Mouse (Mus musculus): ENCODE results near the gene Zfp526. TPM values are rescaled to one million over a fixed set of nuclear protein-coding genes. Genes with fewer than 3 reads are reported as not detected.

Zfp526 gene
- 1 to 10 TPM; 8.0 to 9.1 TPM for total RNA-seq (2021)
- long read RNA-seq, experiment 1, result 0 reads
- long read RNA-seq, experiment 2, result 0 reads

- intact Hi-C loops (cut with DNase I), result loop anchor here (10.0 kb wide), 1 partner anchor 316 kb away; the partner anchor contains the start of gene Arhgef1
Measured at GRCm38 (mm10) chr7:25221102-25221883, at the start of gene Zfp526. Zfp526 (plus strand) TSS chr7:25221425.

GRCm38 (mm10) chr7:25172669-25173068 is 48.6 kb upstream of the Zfp526 start:
- intact Hi-C loops (cut with DNase I), result no loop called here
- DNase-seq, result no peak

More at GRCm38 (mm10) chr7:25221102-25221883, at the start of gene Zfp526:
- DNase-seq, result peak; percentile 97 to 98

GRCm38 (mm10) chr7:25174343-25174742 is 46.9 kb upstream of the Zfp526 start:
- DNase-seq, result no peak
- intact Hi-C loops (cut with DNase I), result no loop called here

GRCm38 (mm10) chr7:25178317-25178716 is 42.9 kb upstream of the Zfp526 start:
- no peak for DNase-seq
- intact Hi-C loops (cut with DNase I), result no loop called here

GRCm38 (mm10) chr7:25178787-25179605 is 42.2 kb upstream of the Zfp526 start:
- intact Hi-C loops (cut with DNase I), result no loop called here

GRCm38 (mm10) chr7:25179606-25180161 is 41.5 kb upstream of the Zfp526 start, which contains the start of gene Pou2f2:
Pou2f2 (minus strand) TSS chr7:25179726.
- peak; percentile 74 to 76 for DNase-seq
- intact Hi-C loops (cut with DNase I), result no loop called here

More at GRCm38 (mm10) chr7:25178787-25179605, 42.2 kb upstream of the Zfp526 start:
- peak in 1 of 2 experiments; percentile 20 for DNase-seq

- no peak for DNase-seq
- intact Hi-C loops (cut with DNase I), result no loop called here
Measured at GRCm38 (mm10) chr7:25180512-25180911, 40.7 kb upstream of the Zfp526 start.

- intact Hi-C loops (cut with DNase I), result no loop called here
- peak; percentile 30 to 50 for DNase-seq
Measured at GRCm38 (mm10) chr7:25181331-25181790, 39.9 kb upstream of the Zfp526 start.

GRCm38 (mm10) chr7:25181814-25182213 is 39.4 kb upstream of the Zfp526 start:
- intact Hi-C loops (cut with DNase I), result no loop called here
- no peak for DNase-seq

- no peak for DNase-seq
- intact Hi-C loops (cut with DNase I), result no loop called here
Measured at GRCm38 (mm10) chr7:25184091-25184490, 37.1 kb upstream of the Zfp526 start.

- peak; percentile 86 to 90 for DNase-seq
- intact Hi-C loops (cut with DNase I), result loop anchor here (1.0 to 5.0 kb wide), 3 partner anchors 55 to 156 kb away; no protein-coding TSS in a partner anchor
Measured at GRCm38 (mm10) chr7:25187662-25188650, 33.3 kb upstream of the Zfp526 start.

- intact Hi-C loops (cut with DNase I), result no loop called here
Measured at GRCm38 (mm10) chr7:25190806-25191205, 30.4 kb upstream of the Zfp526 start.

GRCm38 (mm10) chr7:25192110-25192509 is 29.1 kb upstream of the Zfp526 start:
- intact Hi-C loops (cut with DNase I), result no loop called here
- DNase-seq, result no peak

More at GRCm38 (mm10) chr7:25190806-25191205, 30.4 kb upstream of the Zfp526 start:
- no peak for DNase-seq

- intact Hi-C loops (cut with DNase I), result no loop called here
Measured at GRCm38 (mm10) chr7:25195148-25195547, 26.1 kb upstream of the Zfp526 start.

GRCm38 (mm10) chr7:25196107-25196506 is 25.1 kb upstream of the Zfp526 start:
- DNase-seq, result no peak
- intact Hi-C loops (cut with DNase I), result no loop called here

More at GRCm38 (mm10) chr7:25195148-25195547, 26.1 kb upstream of the Zfp526 start:
- no peak for DNase-seq

GRCm38 (mm10) chr7:25197384-25198018 is 23.7 kb upstream of the Zfp526 start:
- DNase-seq, result peak in 1 of 2 experiments; percentile 24
- intact Hi-C loops (cut with DNase I), result no loop called here

- DNase-seq, result no peak
- intact Hi-C loops (cut with DNase I), result no loop called here
Measured at GRCm38 (mm10) chr7:25203624-25204023, 17.6 kb upstream of the Zfp526 start.

GRCm38 (mm10) chr7:25205355-25206093 is 15.7 kb upstream of the Zfp526 start:
- intact Hi-C loops (cut with DNase I), result loop anchor here (1.0 kb wide), 1 partner anchor 27 kb away; no protein-coding TSS in a partner anchor
- DNase-seq, result no peak
